Mouse (Mus musculus) A20 (cell line): ENCODE measurements at regions not wholly inside any gene's neighbourhood (a gene's known extent, or its start where the extent isn't known, plus 50 kb on each side); places are given as distances from the start of the nearest gene placed in this dataset.

Experiments used
- DNase-seq: peaks from one replicate; pipeline ENCODE4 v3.0.0-alpha.2; 2011; ENCODE audit warnings: low read depth, low spot score

DNA sequence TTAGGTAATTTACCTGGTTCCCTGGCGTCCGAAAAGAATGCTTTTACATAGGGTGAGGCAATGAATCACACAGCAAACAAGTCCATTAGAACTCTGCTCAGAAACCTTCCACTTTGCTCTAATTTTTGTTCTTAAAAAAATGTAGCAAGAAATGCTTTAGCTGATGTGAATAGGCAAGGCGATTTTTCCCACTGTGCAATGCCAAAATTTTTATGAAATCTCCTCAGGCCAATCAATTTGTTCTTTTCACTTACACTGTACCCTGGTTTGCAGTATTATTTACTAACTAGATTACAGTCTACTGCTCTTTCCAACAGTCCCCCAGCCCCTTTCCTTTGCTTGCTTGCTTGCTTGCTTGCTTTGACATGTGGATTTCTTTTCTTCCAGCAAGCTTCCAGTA lies 353.1 kb upstream of the Mmadhc start:
- DNase-seq, result no peak

DNA sequence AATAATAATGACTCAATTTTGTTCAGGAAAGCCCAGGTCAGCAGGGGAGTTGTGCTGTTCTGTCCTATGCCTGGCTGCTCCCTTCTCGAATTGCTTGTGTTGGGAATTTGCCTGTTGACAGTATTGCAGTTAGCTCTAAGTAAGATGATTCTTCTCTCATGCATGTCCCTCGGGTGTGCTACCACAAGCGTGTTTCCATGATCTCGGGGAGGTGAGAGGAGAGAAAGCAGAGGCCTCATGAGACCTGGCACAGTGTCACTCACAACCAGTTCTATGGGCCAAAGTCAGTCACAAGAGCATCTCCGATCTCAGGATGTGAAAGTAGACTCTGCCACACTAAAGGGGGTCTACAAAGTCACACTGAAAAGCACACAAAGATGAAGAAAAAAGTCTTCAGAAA lies 346.6 kb upstream of the Mmadhc start:
- no peak for DNase-seq

DNA sequence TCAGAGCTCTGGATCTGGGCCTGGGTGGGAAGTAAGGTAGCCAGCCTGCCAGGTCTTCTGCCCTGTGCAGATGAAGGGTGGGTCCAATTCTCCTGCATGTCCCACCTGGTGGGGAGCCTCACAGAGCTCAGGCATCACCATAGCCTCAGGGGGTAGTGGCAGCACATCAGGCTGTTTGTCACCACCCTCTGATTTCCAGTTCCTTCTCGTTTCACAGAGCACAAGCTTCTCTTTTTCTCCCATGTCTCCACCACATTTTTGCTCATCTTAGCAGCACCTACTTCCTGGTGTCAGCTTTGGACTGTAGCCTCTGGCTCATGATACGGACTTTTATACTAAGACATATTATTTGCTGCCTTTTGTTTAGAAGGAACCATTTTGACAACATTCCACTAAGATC lies 345.6 kb upstream of the Mmadhc start:
- no peak for DNase-seq

- DNase-seq, result no peak
Observed at GRCm38 (mm10) chr2:50635896-50636295, 339.3 kb upstream of the Mmadhc start.

- peak; percentile 29 for DNase-seq
Observed at GRCm38 (mm10) chr2:50631786-50632185, 335.2 kb upstream of the Mmadhc start.

GRCm38 (mm10) chr2:50627501-50627900 lies 330.9 kb upstream of the Mmadhc start:
- no peak for DNase-seq

DNA sequence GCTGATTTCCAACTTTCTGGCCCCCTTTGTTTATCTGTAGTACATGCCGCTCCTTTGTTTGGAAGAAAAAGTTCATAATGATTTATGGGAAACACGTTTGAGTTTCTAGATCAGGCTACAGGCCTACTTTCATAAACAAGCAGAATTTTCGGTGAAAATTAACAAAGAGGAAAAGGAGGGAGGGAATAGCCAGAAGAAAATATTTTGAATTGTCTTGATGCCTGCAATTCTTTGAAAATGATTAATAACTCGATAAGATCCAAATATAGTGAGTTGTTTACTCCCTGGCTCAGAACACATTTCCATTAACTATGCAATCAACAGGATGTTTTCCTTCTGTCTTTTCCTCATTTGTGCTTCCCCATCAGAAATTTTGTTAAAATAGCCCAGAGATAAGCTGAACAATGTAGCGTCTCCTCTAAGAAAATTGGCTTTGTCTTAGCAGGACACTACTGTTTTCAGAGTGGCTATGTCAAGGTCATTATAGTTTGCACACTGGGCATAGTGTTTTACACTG lies 328.7 kb upstream of the Mmadhc start:
- DNase-seq, result no peak

DNA sequence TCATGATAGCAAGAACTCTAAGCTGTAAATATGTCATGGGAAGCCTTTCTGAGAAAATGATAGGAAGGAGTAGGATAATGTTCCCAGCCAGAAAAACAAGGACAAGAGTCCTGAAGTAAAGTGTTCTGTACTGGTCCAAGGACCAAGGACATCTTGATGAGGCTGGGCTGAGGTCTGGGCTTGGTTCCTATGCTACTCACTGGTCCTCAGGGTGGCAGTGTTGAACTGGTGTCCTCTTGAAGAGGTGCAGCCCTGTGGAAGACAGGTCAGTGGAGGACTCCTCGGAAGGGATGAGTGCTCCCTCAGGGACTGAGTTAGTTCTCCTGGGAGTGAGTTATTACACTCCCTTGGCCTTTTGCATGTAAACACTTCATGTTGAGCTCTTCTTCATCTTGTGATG lies 312.5 kb upstream of the Mmadhc start:
- peak; percentile 9 for DNase-seq

DNA sequence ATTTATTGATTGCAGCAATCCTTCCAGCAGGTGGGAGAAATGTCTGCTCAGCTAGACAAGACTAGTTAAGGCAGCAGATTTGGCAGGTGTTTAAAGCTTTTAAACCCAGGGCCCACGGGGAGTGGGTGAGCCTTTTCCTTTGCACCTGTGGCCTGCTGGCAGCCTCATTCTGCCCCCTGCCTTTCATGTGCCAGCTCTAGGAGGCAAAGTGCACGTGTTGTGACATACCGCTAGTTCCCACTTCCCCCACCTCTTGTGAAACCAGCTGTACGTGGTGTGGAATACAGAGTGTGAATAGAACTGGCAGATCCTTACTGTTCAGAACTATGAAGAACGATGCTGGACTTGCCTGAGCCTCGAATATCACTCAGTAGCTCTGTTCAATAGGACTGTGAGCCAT lies 292.6 kb upstream of the Mmadhc start:
- DNase-seq, result peak; percentile 11

DNA sequence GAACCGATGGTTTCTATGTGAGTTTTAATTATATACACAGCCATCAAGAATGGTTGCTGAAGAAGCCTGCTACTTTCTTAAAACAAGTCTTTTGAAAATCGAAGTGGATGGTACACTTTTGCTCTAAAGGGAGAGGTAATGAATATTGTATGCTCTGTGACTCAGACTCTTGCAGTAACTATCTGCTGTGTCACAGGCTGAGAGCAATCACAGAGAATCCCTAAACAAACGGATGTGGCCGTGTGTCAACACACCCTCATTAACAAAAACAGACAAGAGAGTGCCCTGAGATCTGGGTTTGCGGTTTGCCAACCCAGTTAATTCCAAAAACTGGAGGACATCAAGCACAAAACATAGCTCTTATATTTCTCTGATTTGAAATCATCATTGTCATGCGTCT lies 292.1 kb upstream of the Mmadhc start:
- no peak for DNase-seq

- DNase-seq, result no peak
Observed at GRCm38 (mm10) chr2:50586321-50587050, 289.9 kb upstream of the Mmadhc start.

DNA sequence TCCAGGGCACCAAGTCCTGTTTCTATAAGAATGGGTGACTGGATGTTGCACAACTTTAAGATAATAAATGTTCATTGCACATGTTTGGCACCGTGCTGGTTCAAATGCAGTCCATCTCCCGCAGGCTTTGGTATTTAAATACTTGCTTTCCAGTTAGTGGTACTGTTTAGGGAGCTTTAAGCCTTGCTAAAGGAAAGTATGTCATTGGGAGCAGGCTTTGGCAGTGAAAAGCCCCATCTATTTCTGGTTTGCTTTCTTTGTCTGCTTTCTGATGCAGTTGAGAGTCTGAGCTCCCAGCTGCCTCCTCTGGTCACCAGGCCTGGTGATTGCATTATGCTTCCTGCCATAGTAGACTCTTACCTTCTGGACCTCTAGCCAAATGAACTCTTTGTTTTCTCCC lies 283.0 kb upstream of the Mmadhc start:
- no peak for DNase-seq

DNA sequence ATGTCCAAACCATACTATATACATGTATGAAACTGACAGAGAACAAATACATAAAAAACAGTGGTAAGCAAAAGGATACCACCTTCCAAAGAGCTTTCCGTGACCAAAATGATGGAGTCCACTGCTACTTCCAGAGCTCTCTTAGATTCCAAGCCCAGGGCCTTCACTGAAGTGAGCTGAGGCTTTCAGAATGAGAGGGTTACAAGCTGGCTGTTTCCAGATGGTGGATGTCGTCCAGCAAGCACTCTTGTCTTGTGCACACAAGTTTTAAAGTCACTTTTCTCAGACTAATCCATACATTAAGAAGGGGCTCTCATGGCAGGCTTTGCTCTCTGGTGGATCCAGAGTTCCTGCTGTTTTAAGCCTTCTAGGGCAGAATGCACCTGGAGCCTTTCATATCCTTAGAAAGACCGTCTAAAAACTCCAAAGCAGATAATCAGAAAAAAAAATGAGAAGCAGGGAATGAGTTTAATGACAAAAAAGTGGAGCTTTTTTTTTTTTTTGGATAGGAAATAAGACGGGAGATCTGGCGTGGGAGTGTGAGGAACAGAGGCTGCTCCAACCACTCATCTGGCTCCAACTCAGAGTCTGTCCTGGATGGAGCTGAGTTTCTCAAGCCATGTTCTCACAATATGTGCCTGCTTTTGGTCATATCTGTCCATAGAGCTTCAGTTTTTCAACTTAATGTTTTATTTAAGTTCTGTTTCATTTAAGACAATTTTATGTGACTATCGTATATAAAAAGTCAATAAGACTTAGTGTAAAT lies 281.9 kb upstream of the Mmadhc start:
- no peak for DNase-seq

GRCm38 (mm10) chr2:50577736-50578135 lies 281.1 kb upstream of the Mmadhc start:
- no peak for DNase-seq

GRCm38 (mm10) chr2:50573455-50573854 lies 276.9 kb upstream of the Mmadhc start:
- DNase-seq, result no peak

GRCm38 (mm10) chr2:50571021-50571420 lies 274.4 kb upstream of the Mmadhc start:
- DNase-seq, result no peak

- DNase-seq, result no peak
Observed at GRCm38 (mm10) chr2:50569502-50570285, 273.1 kb upstream of the Mmadhc start.

GRCm38 (mm10) chr2:50568777-50569501 lies 272.3 kb upstream of the Mmadhc start:
- DNase-seq, result no peak

- no peak for DNase-seq
Observed at GRCm38 (mm10) chr2:50567542-50567941, 270.9 kb upstream of the Mmadhc start.

DNA sequence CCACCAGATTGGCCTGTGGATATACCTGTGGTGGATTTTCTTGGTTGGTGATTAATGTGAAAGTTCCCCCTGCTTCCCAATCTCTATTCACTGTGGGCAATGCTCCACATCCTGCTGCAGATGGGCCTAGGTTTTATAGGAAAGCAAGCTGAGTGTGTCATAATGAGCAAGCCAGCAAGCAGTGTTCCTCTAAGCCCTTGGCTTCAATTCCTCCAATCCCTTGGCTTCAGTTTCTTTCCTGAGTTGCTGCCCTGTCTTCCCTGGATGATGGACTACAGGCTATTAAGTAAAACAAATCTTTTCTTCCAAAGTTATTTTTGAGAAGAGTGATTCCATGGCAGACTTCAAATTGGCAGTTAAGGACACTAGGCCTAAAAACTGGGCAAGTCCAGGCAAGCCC lies 257.4 kb upstream of the Mmadhc start:
- no peak for DNase-seq

DNA sequence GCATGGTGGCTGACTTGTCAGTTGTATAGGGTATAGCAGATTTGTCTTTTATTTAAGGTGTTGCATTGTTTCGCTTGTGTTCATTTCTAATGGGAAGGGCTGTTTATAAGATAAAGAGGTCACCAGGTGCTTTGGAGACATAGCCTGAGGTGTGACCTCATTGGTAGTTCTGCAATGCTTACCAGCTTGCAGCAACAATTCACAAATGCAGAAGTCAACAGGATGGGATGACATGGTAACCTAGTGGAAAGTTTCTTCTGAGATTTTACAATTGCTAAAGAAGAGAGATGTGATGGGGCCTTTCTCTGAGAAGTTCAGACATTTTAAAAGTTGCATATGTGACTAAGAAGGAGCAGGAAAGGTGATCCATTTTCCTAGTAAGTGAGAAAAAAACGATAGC lies 255.8 kb upstream of the Mmadhc start:
- no peak for DNase-seq

- DNase-seq, result no peak
Observed at GRCm38 (mm10) chr2:50549871-50550270, 253.3 kb upstream of the Mmadhc start.
